Mouse (Mus musculus): ENCODE results near the gene Trafd1. TPM values are rescaled to one million over a fixed set of nuclear protein-coding genes. Genes with fewer than 3 reads are reported as not detected.
"Not testable (repeated sequence)": the region's sequence is repeated elsewhere in the genome, so short reads cannot be mapped to it uniquely, and the experiment has no call there.

Trafd1 gene
- polyA plus RNA-seq, 1 experiment = 34.2 TPM

DNA sequence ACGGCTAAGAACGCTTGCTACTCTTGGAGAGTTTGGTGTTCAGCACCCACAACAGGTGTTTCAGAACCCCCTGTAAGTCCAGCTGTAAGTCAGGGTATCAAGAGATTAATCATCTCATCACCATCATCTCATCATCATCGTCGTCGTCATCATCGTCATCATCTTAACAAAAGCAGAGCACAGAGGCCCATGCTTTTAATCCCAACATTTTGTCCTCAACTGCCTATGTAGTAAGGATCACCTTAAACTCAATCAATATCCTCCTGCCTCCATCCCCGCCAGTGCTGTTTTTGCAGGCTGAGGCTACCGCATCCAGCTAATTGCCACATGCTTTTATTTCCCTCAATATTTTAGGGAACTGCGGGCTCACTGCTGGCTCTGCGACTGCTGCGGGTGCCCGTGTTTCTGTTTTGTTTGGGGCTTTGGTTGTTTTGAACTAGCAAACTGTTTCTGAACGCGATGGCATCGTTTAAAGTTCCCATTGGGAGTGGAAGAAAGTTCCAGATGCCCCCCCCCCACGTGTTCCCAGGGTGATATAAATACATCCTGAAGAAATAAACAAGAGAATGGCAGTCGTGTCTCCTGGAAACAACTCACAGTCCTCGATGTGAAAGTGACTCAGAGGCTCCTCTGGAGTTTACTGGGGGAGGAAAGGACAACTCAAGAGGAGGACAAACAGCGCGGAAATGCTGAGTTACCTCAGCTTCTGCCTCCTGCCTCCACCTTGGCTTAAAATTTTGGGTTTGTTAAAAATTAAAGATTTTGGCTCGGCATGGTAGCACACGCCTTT, 883 bp upstream of the Trafd1 start:
- Histone ChIP-seq H3K4me3 (replicated peaks) (peak overlapping the region; percentile 97), H3K9me3 (0 out of 2 replicates have a peak, but pooled peaks cover under 1% of the 10 kb centered on the region), H3K27me3 (replicated peaks) (no peaks in the 10 kb centered on the region), H3K4me1 (peaks cover 82% of the 10 kb centered on the region), H3K36me3 (replicated peaks; ENCODE audit: low read length) (peaks cover 20% of the 10 kb centered on the region)
- no peak for TF ChIP-seq GATA1 (IDR thresholded peaks at IDR 0.05; ENCODE audit: borderline replicate concordance, low read length)
- no peak for TF ChIP-seq FLI1 (IDR thresholded peaks at IDR 0.05; ENCODE audit: low read length)

GRCm38 (mm10) chr5:121384757-121385460, 523 bp downstream of the Trafd1 start:
- peaks cover 78% of the 10 kb centered on the region for H3K4me1 ChIP-seq
- H3K36me3 ChIP-seq (replicated peaks; ENCODE audit: low read length) = peaks cover 34% of the 10 kb centered on the region
- H3K9me3 ChIP-seq = peaks cover 8% of the 10 kb centered on the region; the same call in 1 of the 2 replicates
- no peaks in the 10 kb centered on the region for H3K27me3 ChIP-seq (replicated peaks)
- peak overlapping the region; percentile 97 for H3K4me3 ChIP-seq (replicated peaks)
- no peak for TF ChIP-seq GATA1 (IDR thresholded peaks at IDR 0.05; ENCODE audit: borderline replicate concordance, low read length)
- no peak for TF ChIP-seq FLI1 (IDR thresholded peaks at IDR 0.05; ENCODE audit: low read length)

DNA sequence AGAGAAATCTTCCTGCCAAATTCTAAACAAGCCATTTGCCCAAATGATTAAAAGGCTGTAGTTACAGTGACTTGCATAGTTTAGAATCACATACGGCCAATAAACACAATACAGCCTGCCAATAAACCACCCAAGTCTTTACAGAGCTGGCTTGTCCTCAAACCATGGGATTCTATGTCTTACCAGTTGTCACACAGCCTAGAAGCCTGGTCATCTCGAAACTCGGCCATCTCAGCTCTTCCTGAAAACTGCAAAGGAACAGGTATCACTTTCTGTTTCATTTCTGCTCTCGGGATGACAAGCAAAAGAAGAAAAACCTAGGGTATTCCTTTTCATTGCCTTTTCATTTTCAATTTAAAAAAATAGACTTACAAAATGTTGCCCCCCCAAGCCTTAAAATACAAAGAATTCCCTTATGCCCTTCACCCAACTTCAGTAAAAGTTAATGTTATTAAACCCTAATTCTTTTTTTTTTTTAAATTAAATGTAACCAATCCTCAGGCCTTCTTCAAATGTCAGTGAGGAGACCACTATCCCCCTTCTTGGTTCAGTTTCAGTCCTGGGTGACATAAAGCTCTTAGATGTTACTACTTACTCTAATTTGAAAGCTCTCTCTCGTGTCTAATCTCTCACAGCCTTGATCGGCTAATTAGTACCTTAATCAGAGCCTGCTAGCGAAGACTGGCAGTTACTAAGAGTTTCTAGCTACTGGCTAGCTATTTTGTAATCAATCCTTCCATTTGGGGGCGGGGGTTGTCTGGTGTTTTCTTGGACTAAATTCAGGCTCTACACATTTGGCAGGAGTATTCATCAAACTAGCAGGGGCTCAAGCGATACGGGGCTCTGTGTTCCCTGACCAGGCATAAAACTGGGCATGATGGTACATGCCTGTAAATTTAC, 1.3 kb downstream of the Trafd1 start:
- H3K4me3 ChIP-seq (replicated peaks) = peak overlapping the region; percentile 97
- peaks cover 42% of the 10 kb centered on the region for H3K36me3 ChIP-seq (replicated peaks; ENCODE audit: low read length)
- TF ChIP-seq GATA1 (IDR thresholded peaks at IDR 0.05; ENCODE audit: borderline replicate concordance, low read length) = no peak
- no peak for TF ChIP-seq FLI1 (IDR thresholded peaks at IDR 0.05; ENCODE audit: low read length)
- peaks cover 8% of the 10 kb centered on the region; the same call in 1 of the 2 replicates for H3K9me3 ChIP-seq
- peaks cover 77% of the 10 kb centered on the region for H3K4me1 ChIP-seq
- no peaks in the 10 kb centered on the region for H3K27me3 ChIP-seq (replicated peaks)

DNA sequence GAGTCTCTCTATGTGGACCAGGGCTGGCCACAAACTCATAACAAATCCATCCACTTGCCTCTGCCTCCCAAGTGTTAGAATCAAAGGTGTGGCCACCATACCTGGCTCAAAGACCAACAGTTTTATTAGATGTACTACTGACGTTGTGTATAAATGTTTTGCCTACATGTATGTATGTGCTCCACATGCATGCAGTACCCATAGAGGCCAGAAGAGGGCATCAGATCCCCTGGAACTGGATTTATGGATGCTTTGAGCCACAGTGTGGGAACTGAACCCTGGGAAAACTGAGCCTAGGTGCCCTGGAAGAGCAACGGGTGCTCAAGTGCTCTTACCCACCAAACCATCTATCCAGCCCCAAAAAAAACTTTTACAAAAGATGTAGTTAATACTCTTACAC, 4.7 kb downstream of the Trafd1 start:
- no peak overlapping the region for H3K4me3 ChIP-seq (replicated peaks)
- H3K4me1 ChIP-seq = peaks cover 45% of the 10 kb centered on the region
- peaks cover 74% of the 10 kb centered on the region for H3K36me3 ChIP-seq (replicated peaks; ENCODE audit: low read length)
- H3K27me3 ChIP-seq (replicated peaks) = no peaks in the 10 kb centered on the region
- H3K9me3 ChIP-seq = peaks cover 8% of the 10 kb centered on the region; the same call in 1 of the 2 replicates
- no peak for TF ChIP-seq GATA1 (IDR thresholded peaks at IDR 0.05; ENCODE audit: borderline replicate concordance, low read length)

DNA sequence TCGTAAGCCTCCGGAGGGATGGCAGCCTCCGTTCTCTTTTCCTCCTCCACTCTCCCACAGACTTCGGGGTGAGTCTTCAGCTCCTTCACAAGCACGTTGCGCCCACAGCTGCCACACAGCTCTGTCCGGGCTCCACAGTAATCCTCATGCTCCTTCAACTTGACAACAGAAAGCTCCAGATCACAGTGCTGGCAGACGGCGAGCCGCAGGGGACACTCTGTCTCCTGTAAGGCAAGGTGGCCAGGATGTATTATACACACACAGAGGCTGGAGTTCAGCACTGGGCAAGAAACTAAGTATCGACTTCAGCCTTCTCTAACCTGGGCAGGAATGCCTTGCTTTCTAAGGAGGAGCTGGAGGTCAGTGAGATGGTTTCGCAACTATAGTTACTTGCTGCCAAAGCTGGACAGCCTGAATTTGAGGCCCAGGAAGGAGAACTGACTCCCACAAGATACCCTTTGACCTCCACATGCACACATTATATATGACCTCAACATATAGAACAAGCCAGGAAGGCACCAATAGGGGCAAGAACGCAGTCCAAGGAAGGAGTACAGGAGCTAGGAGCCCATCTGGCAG, 6.7 kb downstream of the Trafd1 start:
- Histone ChIP-seq H3K4me1 (peaks cover 33% of the 10 kb centered on the region), H3K9me3 (peaks cover 8% of the 10 kb centered on the region; the same call in 1 of the 2 replicates), H3K4me3 (replicated peaks) (no peak overlapping the region), H3K27me3 (replicated peaks) (no peaks in the 10 kb centered on the region), H3K36me3 (replicated peaks; ENCODE audit: low read length) (peaks cover 92% of the 10 kb centered on the region)
- TF ChIP-seq GATA1 (IDR thresholded peaks at IDR 0.05; ENCODE audit: borderline replicate concordance, low read length) (no peak), FLI1 (IDR thresholded peaks at IDR 0.05; ENCODE audit: low read length) (no peak)

DNA sequence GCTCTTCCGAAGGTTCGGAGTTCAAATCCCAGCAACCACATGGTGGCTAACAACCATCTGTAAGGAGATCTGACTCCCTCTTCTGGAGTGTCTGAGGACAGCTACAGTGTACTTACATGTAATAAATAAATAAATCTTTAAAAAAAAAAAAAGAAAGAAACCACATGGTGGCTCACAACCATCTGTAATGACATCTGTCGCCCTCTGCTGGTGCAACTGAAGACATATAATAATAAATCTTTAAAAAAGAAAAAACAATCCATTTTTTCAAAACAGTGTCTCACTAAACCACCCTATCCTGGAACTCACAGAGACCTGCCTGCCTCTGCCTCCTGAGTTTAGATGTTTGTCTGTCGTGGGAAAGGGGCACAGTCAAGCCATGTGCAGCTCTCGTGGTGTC, 8.5 kb downstream of the Trafd1 start:
- Histone ChIP-seq H3K36me3 (replicated peaks; ENCODE audit: low read length) (peaks cover 96% of the 10 kb centered on the region), H3K4me1 (peaks cover 18% of the 10 kb centered on the region)
- not testable (repeated sequence) for H3K4me3 ChIP-seq (replicated peaks); H3K27me3 ChIP-seq (replicated peaks); H3K9me3 ChIP-seq

GRCm38 (mm10) chr5:121374790-121375189, 10.6 kb downstream of the Trafd1 start:
- Histone ChIP-seq H3K27me3 (replicated peaks) (no peaks in the 10 kb centered on the region), H3K36me3 (replicated peaks; ENCODE audit: low read length) (peaks cover 94% of the 10 kb centered on the region), H3K4me3 (replicated peaks) (no peak overlapping the region), H3K4me1 (peaks cover 7% of the 10 kb centered on the region; the same call in 1 of the 2 replicates), H3K9me3 (no peaks in the 10 kb centered on the region)
- TF ChIP-seq FLI1 (IDR thresholded peaks at IDR 0.05; ENCODE audit: low read length) (no peak), GATA1 (IDR thresholded peaks at IDR 0.05; ENCODE audit: borderline replicate concordance, low read length) (no peak)

- TF ChIP-seq GATA1 (IDR thresholded peaks at IDR 0.05; ENCODE audit: borderline replicate concordance, low read length) (no peak), FLI1 (IDR thresholded peaks at IDR 0.05; ENCODE audit: low read length) (no peak)
- Histone ChIP-seq H3K27me3 (replicated peaks) (no peaks in the 10 kb centered on the region), H3K4me3 (replicated peaks) (no peak overlapping the region), H3K36me3 (replicated peaks; ENCODE audit: low read length) (peaks cover 95% of the 10 kb centered on the region), H3K9me3 (no peaks in the 10 kb centered on the region), H3K4me1 (peaks cover 4% of the 10 kb centered on the region; the same call in 1 of the 2 replicates)
Observed at GRCm38 (mm10) chr5:121371712-121372111, 13.7 kb downstream of the Trafd1 start.

DNA sequence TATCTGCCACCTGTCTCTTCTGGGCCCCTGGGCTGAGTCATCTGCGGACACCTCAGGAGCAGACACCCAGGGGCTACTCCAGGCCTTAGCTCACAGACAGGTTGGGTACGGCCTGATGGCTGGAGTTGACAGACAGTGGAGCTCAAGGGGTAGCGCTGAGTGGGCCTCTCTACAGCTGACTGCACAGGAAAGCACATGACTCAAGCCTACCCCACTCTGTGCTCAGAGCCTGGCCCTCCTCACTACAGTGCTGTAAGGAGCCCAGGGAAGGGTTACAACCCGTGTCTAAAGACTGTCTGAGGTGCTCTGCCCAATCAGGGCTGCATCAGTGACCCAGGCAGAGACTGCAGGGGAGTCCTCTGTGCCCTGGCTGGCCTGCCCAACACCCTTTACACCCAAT, 18.2 kb downstream of the Trafd1 start:
- Histone ChIP-seq H3K27me3 (replicated peaks) (no peaks in the 10 kb centered on the region), H3K4me1 (peaks cover 8% of the 10 kb centered on the region; the same call in 1 of the 2 replicates), H3K4me3 (replicated peaks) (no peak overlapping the region), H3K9me3 (no peaks in the 10 kb centered on the region), H3K36me3 (replicated peaks; ENCODE audit: low read length) (peaks cover 97% of the 10 kb centered on the region)
- no peak for TF ChIP-seq FLI1 (IDR thresholded peaks at IDR 0.05; ENCODE audit: low read length)
- TF ChIP-seq GATA1 (IDR thresholded peaks at IDR 0.05; ENCODE audit: borderline replicate concordance, low read length) = no peak
